Mouse (Mus musculus) ES-E14 (cell line): ENCODE results near the gene Masp2. TPM values are rescaled to one million over a fixed set of nuclear protein-coding genes. Genes with fewer than 3 reads are reported as not detected.

ENCODE experiments used
- DNase-seq: peaks from one replicate; pipeline ENCODE4 v3.0.0-alpha.2; 2013; ENCODE audit warnings: low read depth, low spot score
- H3K27ac ChIP-seq: 2 replicates; pipeline ENCODE4 v1.5.1; 2012; ENCODE audit warnings: low read depth, mild to moderate bottlenecking, low read length, moderate library complexity, mixed read lengths; ENCODE audit not compliant: poor library complexity, insufficient read depth, severe bottlenecking
- H3K36me3 ChIP-seq: 2 replicates; pipeline ENCODE4 v1.6.1; 2012; ENCODE audit warnings: mild to moderate bottlenecking, low read length, moderate library complexity, mixed read lengths; ENCODE audit not compliant: control insufficient read depth, poor library complexity, insufficient read depth, severe bottlenecking
- H3K4me1 ChIP-seq, 2 experiments: fragments of 150-350 bp in 1 of 2; sonication (generic) in 1 of 2; 2 replicates each; pipeline ENCODE4 v1.6.1; 2012; ENCODE audit warnings: low read length in 2 of 2, mild to moderate bottlenecking in 1 of 2, mixed read lengths in 1 of 2; ENCODE audit not compliant: control insufficient read depth in 2 of 2, insufficient read depth in 2 of 2, poor library complexity in 1 of 2
- H3K4me3 ChIP-seq, 2 experiments: fragments of 150-350 bp in 1 of 2; sonication (generic) in 1 of 2; 2 replicates each; pipeline ENCODE4 v1.5.1; 2012; ENCODE audit warnings: low read length in 2 of 2, low read depth in 1 of 2, mild to moderate bottlenecking in 1 of 2, mixed read lengths in 1 of 2; ENCODE audit not compliant: insufficient read depth in 1 of 2, poor library complexity in 1 of 2, severe bottlenecking in 1 of 2
- H3K9ac ChIP-seq: 2 replicates; pipeline ENCODE4 v1.6.1; 2012; ENCODE audit warnings: low read depth, mild to moderate bottlenecking, low read length, mixed read lengths; ENCODE audit not compliant: poor library complexity, insufficient read depth, severe bottlenecking
- H3K9me3 ChIP-seq: fragments of 150-350 bp; sonication (generic); 2 replicates; pipeline ENCODE4 v1.6.1; 2012; ENCODE audit warnings: low read depth, mild to moderate bottlenecking, low read length; ENCODE audit not compliant: control insufficient read depth, insufficient read depth
- CHD2 ChIP-seq: IDR thresholded peaks from 2 replicates; pipeline ENCODE4 v1.6.1; 2014; ENCODE audit warnings: mild to moderate bottlenecking, low read depth, low read length, inconsistent platforms
- HCFC1 ChIP-seq: IDR thresholded peaks from 2 replicates; pipeline ENCODE4 v1.6.1; 2012; ENCODE audit warnings: low read length, inconsistent platforms, borderline replicate concordance; ENCODE audit not compliant: insufficient read depth
- MAFK ChIP-seq: IDR thresholded peaks from 2 replicates; pipeline ENCODE4 v1.6.1; 2014; ENCODE audit warnings: mild to moderate bottlenecking, low read depth, low read length, inconsistent platforms; ENCODE audit not compliant: insufficient read depth
- ZC3H11A ChIP-seq: IDR thresholded peaks from 2 replicates; pipeline ENCODE4 v1.6.1; 2012; ENCODE audit warnings: low read depth, mild to moderate bottlenecking, inconsistent platforms, low read length, borderline replicate concordance
- ZNF384 ChIP-seq: IDR thresholded peaks from 2 replicates; pipeline ENCODE4 v1.6.1; 2012; ENCODE audit warnings: low read depth, low read length, inconsistent platforms
- in situ Hi-C, 2 experiments: fragments of 600-800 bp; cut with MboI; formaldehyde crosslinking; loops; one replicate each; pipeline ENCODE4 v1.15.1; 2025; ENCODE audit warnings: low sequenced_read_pairs in 2 of 2, inconsistent platforms in 1 of 2; ENCODE audit not compliant: unreplicated experiment in 2 of 2
- total RNA-seq: library from RNA; depleted of rRNA; stranded (reverse); fragments of 300-350 nt; gene quantifications from 2 replicates; pipeline ENCODE4 v1.2.3, GENCODE M21; 2012

Gene Masp2
- total RNA-seq, 1 experiment = 3.7 TPM

DNA sequence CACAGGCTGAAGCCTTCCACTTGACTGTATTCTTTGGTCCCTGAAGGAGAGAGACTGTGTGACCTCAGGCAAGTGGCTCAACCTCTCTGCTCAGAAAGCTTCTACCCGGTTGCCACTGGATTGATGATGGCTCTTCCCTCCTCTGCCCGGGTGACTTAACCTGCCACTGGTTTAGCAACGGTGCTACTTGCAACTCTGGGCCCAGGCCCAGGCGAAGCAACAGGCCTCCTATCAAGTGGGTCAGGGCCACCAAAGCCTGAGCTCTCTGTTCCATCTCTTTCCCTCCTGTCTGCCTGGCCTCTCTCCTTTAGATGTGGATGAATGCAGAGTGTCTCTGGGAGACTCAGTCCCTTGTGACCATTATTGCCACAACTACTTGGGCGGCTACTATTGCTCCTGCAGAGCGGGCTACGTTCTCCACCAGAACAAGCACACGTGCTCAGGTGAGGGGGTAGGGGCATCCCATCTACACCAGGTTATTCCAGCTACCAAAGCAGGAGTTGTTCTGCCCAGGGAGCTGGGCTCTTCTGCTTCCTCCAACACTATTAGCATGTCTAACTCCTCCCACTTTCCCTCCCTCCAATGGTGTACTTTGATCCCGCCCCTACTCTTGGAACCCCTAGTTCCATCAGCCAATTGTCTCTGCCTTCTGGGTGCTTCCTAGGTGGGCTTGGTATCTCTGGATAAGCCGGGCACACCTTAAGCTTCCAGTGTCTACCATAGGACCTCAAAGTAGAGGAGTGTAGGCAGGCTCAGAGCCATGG is 1.2 kb downstream of the Masp2 start:
- DNase-seq = no peak
- TF ChIP-seq ZNF384 (no peak), ZC3H11A (no peak), HCFC1 (no peak), CHD2 (no peak), MAFK (no peak)
- Histone ChIP-seq H3K9me3 (no peaks in the 10 kb centered on the region), H3K36me3 (peaks cover 3% of the 10 kb centered on the region; the same call in 1 of the 2 replicates), H3K4me3 (no peak overlapping the region), H3K4me1 (peaks cover 3 to 25% of the 10 kb centered on the region in 2 experiments; a peak in 2 of 4 replicates), H3K27ac (no peak overlapping the region), H3K9ac (no peak overlapping the region)
- in situ Hi-C loops = loop anchor here in 1 of 2 experiments (10.0 kb wide), 1 partner anchor 429 kb away; no protein-coding TSS in a partner anchor

DNA sequence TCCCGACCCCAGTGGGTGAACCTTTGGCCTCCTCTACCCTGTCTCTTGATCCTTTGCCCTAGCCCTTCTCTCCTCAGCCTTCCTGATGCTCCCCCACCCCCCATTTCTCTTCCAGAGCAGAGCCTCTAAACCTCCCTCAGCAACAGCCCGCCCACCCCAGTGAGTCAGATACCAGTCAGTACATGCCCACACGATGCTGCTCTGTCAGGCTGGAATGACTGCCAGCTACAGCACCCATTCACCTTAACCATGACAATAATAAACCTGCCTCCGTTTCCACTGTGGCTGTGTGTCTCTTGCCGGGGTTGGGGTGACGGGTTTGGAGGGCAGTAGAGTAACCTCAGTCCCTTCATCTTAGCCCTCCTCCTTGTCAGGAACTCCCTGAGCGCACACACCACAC is 1.8 kb downstream of the Masp2 start:
- no peak overlapping the region; the same call in 1 of the 2 replicates for H3K9ac ChIP-seq
- H3K36me3 ChIP-seq = peaks cover 3% of the 10 kb centered on the region; the same call in 1 of the 2 replicates
- TF ChIP-seq CHD2 (no peak), ZNF384 (no peak), ZC3H11A (no peak), HCFC1 (no peak), MAFK (no peak)
- no peak for DNase-seq
- H3K4me1 ChIP-seq = peaks cover 3 to 25% of the 10 kb centered on the region in 2 experiments; a peak in 2 of 4 replicates
- H3K9me3 ChIP-seq = no peaks in the 10 kb centered on the region
- H3K4me3 ChIP-seq = no peak overlapping the region
- in situ Hi-C loops = loop anchor here in 1 of 2 experiments (10.0 kb wide), 1 partner anchor 429 kb away; no protein-coding TSS in a partner anchor
- no peak overlapping the region for H3K27ac ChIP-seq

DNA sequence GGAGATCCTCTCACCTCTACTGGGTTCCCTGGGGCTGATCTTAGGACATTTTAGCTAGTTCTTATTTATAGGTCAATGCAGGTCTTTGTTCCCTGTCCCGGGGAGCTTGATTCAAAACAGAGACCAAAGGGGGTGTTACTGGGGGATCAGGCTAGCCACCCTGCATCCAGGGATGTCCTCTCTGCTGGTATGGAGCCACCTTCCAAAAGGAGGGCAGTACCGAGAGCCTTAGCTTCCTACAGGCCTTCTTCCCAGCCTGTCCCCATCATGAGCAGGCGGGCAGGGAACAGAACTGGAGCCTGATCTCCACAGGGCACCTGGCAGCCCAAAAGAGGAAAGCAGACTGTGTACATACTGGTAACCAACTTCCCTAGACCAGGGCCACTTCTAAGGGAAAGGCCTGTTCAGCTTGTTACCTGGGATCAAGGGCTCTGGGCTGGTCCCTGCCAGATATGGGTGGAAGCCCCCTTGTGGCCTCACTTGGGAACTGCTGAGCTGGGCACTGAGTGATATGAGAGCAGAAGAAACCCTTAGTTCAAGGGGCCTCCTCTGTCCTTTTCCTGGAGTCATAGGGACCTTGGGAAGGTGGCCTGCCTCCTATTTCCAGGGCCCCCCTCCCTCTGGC is 2.3 kb downstream of the Masp2 start:
- in situ Hi-C loops = loop anchor here in 1 of 2 experiments (10.0 kb wide), 1 partner anchor 430 kb away; no protein-coding TSS in a partner anchor
- no peak overlapping the region for H3K27ac ChIP-seq
- TF ChIP-seq HCFC1 (no peak), ZC3H11A (no peak), ZNF384 (no peak), MAFK (0 out of 2 replicates have a peak, but pooled peaks have one; percentile 47), CHD2 (no peak)
- H3K9ac ChIP-seq = no peak overlapping the region; the same call in 1 of the 2 replicates
- DNase-seq = no peak
- H3K4me1 ChIP-seq = peaks cover 3 to 25% of the 10 kb centered on the region in 2 experiments; a peak in 2 of 4 replicates
- H3K36me3 ChIP-seq = no peaks in the 10 kb centered on the region; the same call in 1 of the 2 replicates
- no peaks in the 10 kb centered on the region for H3K9me3 ChIP-seq
- H3K4me3 ChIP-seq = no peak overlapping the region

DNA sequence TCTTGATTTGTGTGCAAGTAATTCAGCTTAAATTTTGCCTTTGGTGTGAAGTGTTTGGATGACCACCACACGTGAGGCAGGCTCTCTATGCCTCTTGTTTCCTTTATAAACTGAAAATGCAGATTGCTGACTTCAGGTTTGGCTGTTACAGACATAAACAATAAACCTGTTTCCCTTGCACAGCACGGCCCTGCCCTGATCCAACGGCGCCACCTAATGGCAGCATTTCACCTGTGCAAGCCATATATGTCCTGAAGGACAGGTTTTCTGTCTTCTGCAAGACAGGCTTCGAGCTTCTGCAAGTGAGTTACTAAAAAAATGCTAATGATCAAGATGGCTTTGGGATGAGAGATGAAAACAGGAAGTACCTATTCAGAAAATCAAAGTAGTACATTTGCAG is 5.4 kb downstream of the Masp2 start:
- TF ChIP-seq CHD2 = 0 out of 2 replicates have a peak, but pooled peaks have one; percentile 18
- no peak for TF ChIP-seq ZNF384
- TF ChIP-seq MAFK = no peak
- peak; percentile 51 for TF ChIP-seq ZC3H11A
- TF ChIP-seq HCFC1 = no peak
- no peak for DNase-seq
- H3K27ac ChIP-seq = no peak overlapping the region
- H3K4me3 ChIP-seq = no peak overlapping the region
- H3K9me3 ChIP-seq = no peaks in the 10 kb centered on the region
- 0 out of 2 replicates have a peak, but pooled peaks cover 2% of the 10 kb centered on the region for H3K36me3 ChIP-seq
- peaks cover 0 to 14% of the 10 kb centered on the region in 2 experiments; a peak in 1 of 4 replicates for H3K4me1 ChIP-seq
- no peak overlapping the region for H3K9ac ChIP-seq
- in situ Hi-C loops = loop anchor here in 1 of 2 experiments (10.0 kb wide), 1 partner anchor 433 kb away; no protein-coding TSS in a partner anchor
